Mouse (Mus musculus) intestine, embryonic 15.5 days (tissue): ENCODE results near the gene Zfp672. TPM values are rescaled to one million over a fixed set of nuclear protein-coding genes. Genes with fewer than 3 reads are reported as not detected.
A peak's percentile ranks its signal among the peaks of the same experiment; 100 is the strongest.
"Not testable (repeated sequence)": the region's sequence is repeated elsewhere in the genome, so short reads cannot be mapped to it uniquely, and the experiment has no call there.

Experiments used
- ATAC-seq: fragments of 200-750 bp; cut with Nextera tagmentation; 2 replicates; pipeline ENCODE4 v1.8.0; 2017; ENCODE audit warnings: moderate TSS enrichment, moderate library complexity
- H3K27ac ChIP-seq: fragments of 300-500 bp; sonication (generic); 2 replicates; pipeline ENCODE4 v1.5.1; 2015; ENCODE audit warnings: mild to moderate bottlenecking, inconsistent platforms
- H3K27me3 ChIP-seq: fragments of 300-500 bp; sonication (generic); replicated peaks from 2 replicates; pipeline ENCODE4 v1.6.1; 2015; ENCODE audit warnings: inconsistent platforms
- H3K36me3 ChIP-seq: fragments of 300-500 bp; sonication (generic); 2 replicates; pipeline ENCODE4 v1.6.1; 2015; ENCODE audit warnings: inconsistent platforms
- H3K4me1 ChIP-seq: fragments of 300-500 bp; sonication (generic); replicated peaks from 2 replicates; pipeline ENCODE4 v1.6.1; 2015; ENCODE audit warnings: inconsistent platforms
- H3K4me2 ChIP-seq: fragments of 300-500 bp; sonication (generic); replicated peaks from 2 replicates; pipeline ENCODE4 v1.6.1; 2015; ENCODE audit warnings: mild to moderate bottlenecking, inconsistent platforms
- H3K4me3 ChIP-seq: fragments of 300-500 bp; sonication (generic); replicated peaks from 2 replicates; pipeline ENCODE4 v1.5.1; 2015; ENCODE audit warnings: inconsistent platforms
- H3K9ac ChIP-seq: fragments of 300-500 bp; sonication (generic); 2 replicates; pipeline ENCODE4 v1.6.1; 2015; ENCODE audit warnings: inconsistent platforms
- H3K9me3 ChIP-seq: fragments of 300-500 bp; sonication (generic); 2 replicates; pipeline ENCODE4 v1.6.1; 2016; ENCODE audit warnings: inconsistent platforms
- WGBS: fragments of 180-500 bp; shearing (Covaris S2); methylation state at CpG from one replicate; pipeline ENCODE4 v1.1.7; 2015; 5-methylcytosine and 5-hydroxymethylcytosine counted together
- polyA plus RNA-seq: library from polyadenylated mRNA; unstranded; fragments of >200 nt; fragmentation: Nextera tagmentation; extraction: Ambion mirVana; gene quantifications from 2 replicates; pipeline ENCODE4 v1.2.1, GENCODE M21; 2015

The Zfp672 gene
- polyA plus RNA-seq, result 37.0 and 42.7 TPM in 2 replicates

DNA sequence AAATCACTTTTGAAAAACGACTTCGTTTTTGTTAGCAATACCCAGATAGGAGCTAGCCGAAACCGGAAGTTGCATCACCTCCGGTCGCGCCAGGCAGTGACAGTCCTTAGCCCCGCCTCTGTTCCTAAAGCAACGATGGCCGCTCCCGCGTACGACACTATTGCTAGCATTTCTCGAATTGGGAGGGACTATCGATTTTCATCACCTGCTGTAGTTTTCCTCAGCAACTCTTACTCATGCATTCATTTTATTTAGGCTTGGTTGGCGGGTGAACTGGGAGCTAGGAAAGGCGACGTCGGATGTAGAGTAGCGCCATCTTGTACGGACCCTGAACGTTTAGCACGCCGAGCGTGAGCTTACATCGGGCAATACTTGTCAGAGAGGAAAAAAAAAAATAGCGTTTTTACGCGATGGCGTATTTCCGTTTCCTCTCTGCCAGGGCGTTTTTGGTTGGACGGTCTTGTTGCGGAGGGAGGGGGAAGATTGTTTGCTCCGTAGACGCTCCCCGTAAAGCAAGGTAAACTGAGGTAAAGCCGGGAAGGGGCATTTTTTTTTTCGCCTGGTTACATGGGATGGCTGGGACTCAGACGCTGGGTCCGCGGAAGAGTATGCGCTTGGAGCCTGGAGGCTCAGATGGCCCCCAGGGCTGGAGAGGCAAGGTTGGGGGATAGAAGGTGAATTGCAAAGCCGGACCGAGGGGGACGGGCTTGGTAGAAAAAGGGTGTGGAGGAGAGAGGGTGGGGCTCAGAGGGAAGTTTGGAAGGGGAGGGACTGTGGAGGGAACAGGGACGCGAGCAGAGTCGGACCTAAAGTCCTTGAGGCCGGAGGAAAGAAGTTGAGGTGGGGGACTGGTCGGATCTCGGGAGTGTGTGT is at the start of gene Zfp672, which contains the start of gene Sh3bp5l:
Gene Zfp672 (minus strand): TSS at position 64 of the 873 bp plus-strand sequence.
Gene Sh3bp5l (plus strand): TSS at position 449 of the 873 bp plus-strand sequence.
- Histone ChIP-seq H3K4me3 (peak within 1 kb of the TSS; percentile 73), H3K9me3 (no peaks in the 10 kb centered on the region), H3K9ac (peak within 1 kb of the TSS; percentile 83), H3K4me2 (peak within 1 kb of the TSS; percentile 89), H3K36me3 (peaks cover 12% of the 10 kb centered on the region; the same call in 1 of the 2 replicates), H3K27ac (peak within 1 kb of the TSS; percentile 72), H3K4me1 (peaks cover 25% of the 10 kb centered on the region), H3K27me3 (no peaks in the 10 kb centered on the region)
- ATAC-seq, result peak; percentile 95
- WGBS, result under 1% methylated on average over 52 of the region's 52 CpGs

DNA sequence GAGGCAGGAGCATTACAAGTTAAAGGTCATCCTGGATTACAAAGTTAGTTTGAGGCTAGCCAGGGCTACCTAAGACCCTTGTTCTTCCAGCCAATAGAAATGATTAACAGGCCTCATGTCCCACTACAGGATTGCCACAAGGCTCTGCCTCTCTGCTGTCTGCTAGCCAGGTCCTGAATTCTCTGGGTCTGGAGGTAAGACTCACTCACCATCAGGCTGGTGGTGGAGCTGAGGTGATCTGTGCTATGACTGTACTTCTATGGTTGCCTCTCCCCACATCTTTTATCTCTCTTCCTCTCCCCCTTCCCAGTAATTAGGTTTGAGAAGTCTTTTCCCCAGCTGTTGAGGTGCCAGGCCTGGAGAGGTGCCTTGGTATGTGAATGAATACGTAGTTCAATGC is 49.4 kb upstream of the Zfp672 start:
- no peaks in the 10 kb centered on the region for H3K36me3 ChIP-seq
- H3K9ac ChIP-seq, result peak overlapping the region; percentile 22; the same call in 1 of the 2 replicates
- peak overlapping the region; percentile 51 for H3K27ac ChIP-seq
- H3K27me3 ChIP-seq, result no peaks in the 10 kb centered on the region
- no peak for ATAC-seq
- peak overlapping the region; percentile 48 for H3K4me2 ChIP-seq
- 77% methylated on average over 1 of the region's 1 CpGs for WGBS
- 0 out of 2 replicates have a peak, but pooled peaks cover 4% of the 10 kb centered on the region for H3K4me1 ChIP-seq
- peak overlapping the region; percentile 35 for H3K4me3 ChIP-seq
- no peaks in the 10 kb centered on the region for H3K9me3 ChIP-seq

DNA sequence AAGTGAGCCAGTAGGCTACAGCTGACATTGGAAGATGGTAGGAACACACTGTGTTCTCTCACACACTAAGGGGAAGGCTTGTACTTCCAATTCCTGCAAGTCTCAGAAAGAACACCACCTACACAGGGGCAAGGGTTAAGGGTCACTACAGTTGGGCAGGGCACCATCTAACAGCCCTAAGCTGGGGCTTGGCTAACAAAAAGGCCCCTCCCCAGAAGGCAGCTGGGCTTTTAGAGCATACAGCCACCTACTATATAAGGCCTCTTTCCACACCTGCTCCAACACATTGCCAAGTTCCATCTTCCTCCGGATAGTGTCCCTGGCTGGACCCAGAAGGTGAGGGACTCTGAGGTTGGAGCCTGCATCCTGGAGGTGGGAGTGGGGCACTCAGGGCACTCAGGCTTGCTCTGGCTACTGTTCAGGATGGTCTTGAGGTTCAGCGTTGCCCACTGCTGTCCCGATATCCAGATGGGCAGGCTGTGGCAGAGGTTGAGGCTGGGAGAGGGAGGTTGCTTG is 48.7 kb upstream of the Zfp672 start, which contains the start of gene Lypd8:
Gene Lypd8 (plus strand): TSS at position 281 of the 516 bp plus-strand sequence.
- Histone ChIP-seq H3K27ac (peak within 1 kb of the TSS; percentile 51), H3K9me3 (no peaks in the 10 kb centered on the region), H3K4me3 (peak within 1 kb of the TSS; percentile 35), H3K4me1 (0 out of 2 replicates have a peak, but pooled peaks cover 4% of the 10 kb centered on the region), H3K4me2 (peak within 1 kb of the TSS; percentile 48), H3K9ac (peak within 1 kb of the TSS; percentile 22), H3K36me3 (no peaks in the 10 kb centered on the region), H3K27me3 (no peaks in the 10 kb centered on the region)
- ATAC-seq, result peak; percentile 76
- 71% methylated on average over 3 of the region's 3 CpGs for WGBS

DNA sequence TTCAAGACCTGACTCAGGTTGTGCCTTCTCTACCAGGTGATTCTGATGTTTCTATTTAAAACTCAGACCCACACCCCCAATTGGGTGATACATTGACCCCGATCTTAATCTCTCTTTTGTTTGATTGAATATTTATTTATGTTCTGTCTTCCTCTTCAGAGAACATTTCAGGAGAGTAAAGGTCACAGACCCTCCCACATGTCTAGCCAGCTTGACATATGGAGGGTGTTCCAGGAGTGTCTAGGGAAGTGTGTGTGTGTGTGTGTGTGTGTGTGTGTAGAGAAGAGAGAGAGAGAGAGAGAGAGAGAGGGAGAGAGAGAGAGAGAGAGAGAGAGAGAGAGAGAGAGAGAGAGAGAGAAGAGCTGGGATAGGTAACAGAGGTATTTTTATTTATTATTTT is 47.5 kb upstream of the Zfp672 start:
- H3K9ac ChIP-seq, result no peak overlapping the region
- no peaks in the 10 kb centered on the region for H3K36me3 ChIP-seq
- no peak overlapping the region for H3K4me3 ChIP-seq
- H3K4me2 ChIP-seq, result no peak overlapping the region; the same call in 1 of the 2 replicates
- no peaks in the 10 kb centered on the region for H3K9me3 ChIP-seq
- H3K4me1 ChIP-seq, result 0 out of 2 replicates have a peak, but pooled peaks cover 4% of the 10 kb centered on the region
- no peaks in the 10 kb centered on the region for H3K27me3 ChIP-seq
- H3K27ac ChIP-seq, result peak overlapping the region; percentile 51
- ATAC-seq, result peak; percentile 73
- WGBS, result 20% methylated on average over 1 of the region's 1 CpGs

DNA sequence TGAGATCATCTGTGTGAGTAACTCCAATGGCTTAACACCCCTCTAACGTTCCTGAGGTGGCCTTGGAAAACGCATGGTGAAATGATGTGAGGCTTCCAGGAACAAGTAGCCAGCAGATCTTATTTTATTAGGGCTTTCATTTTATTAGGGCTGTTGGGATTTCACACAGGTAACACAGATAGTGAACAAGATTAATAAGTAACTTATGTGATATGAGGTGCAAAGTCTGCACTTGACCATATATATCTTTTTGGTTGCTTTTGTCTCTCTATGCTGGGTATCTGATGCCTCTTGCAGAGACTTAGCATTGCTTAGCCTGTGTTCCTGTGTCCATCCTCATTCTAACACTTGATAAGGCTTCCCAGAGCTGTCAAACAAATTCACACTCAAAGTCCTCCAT is 47.1 kb upstream of the Zfp672 start:
- 0 out of 2 replicates have a peak, but pooled peaks cover 4% of the 10 kb centered on the region for H3K4me1 ChIP-seq

DNA sequence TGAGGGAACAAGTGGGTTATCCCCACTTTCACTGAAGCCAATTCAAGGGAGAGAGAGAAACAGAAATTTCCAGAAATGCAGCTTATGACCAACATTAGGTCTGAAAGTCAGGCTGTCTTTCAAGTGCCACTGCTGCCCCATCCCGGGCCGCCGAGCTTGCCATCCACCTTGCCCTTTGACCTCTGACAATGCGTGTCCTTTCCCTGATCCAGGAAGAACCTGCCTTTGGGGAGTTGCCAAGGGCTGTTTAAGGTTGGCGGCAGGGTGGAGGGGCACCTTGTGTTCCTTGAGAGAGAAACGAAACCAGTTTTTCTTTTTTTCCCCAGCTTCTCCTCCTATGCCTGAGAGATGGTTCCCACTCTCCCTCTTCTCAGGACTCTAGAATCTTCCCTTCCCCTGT is 36.1 kb upstream of the Zfp672 start:
- H3K27me3 ChIP-seq, H3K27ac ChIP-seq, H3K36me3 ChIP-seq, H3K4me2 ChIP-seq, H3K9me3 ChIP-seq, H3K4me1 ChIP-seq, H3K9ac ChIP-seq, H3K4me3 ChIP-seq: not testable (repeated sequence)
- WGBS, result no CpG with 5 or more reads among the region's 6 CpGs
- peak; percentile 65 for ATAC-seq

More for the DNA sequence above, 47.1 kb upstream of the Zfp672 start:
- no peak overlapping the region for H3K9ac ChIP-seq
- no peaks in the 10 kb centered on the region for H3K36me3 ChIP-seq
- H3K27ac ChIP-seq, result peak overlapping the region; percentile 63
- H3K9me3 ChIP-seq, result no peaks in the 10 kb centered on the region
- 51% methylated on average over 2 of the region's 2 CpGs for WGBS
- H3K4me2 ChIP-seq, result no peak overlapping the region
- H3K4me3 ChIP-seq, result no peak overlapping the region
- peak; percentile 87 for ATAC-seq
- no peaks in the 10 kb centered on the region for H3K27me3 ChIP-seq

DNA sequence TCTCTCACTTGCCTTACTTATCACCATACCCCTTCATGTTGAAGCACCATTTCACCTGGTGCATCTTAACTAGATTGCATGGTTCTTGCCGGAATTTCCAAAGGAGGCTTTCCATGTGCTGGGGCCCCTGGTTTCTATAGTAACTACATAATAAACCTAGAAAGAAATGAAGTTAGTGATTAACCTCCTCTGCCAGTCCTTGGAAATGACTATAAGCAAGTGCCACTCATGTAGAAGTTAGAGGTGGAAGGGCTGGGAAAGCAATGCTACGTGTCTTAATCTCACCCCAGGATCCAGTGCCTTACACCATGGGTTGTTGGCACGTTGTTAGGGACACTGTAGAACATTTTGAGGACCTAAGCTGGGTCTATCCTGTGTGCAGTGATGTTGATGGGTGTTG is 34.3 kb upstream of the Zfp672 start:
- H3K9me3 ChIP-seq, result no peaks in the 10 kb centered on the region
- no peaks in the 10 kb centered on the region for H3K36me3 ChIP-seq
- H3K4me2 ChIP-seq, result peak overlapping the region; percentile 35; the same call in 1 of the 2 replicates
- H3K4me1 ChIP-seq, result no peaks in the 10 kb centered on the region; the same call in 1 of the 2 replicates
- peak; percentile 59 for ATAC-seq
- 48% methylated on average over 3 of the region's 3 CpGs for WGBS
- H3K4me3 ChIP-seq, result no peak overlapping the region
- H3K27me3 ChIP-seq, result no peaks in the 10 kb centered on the region
- no peak overlapping the region for H3K9ac ChIP-seq
- peak overlapping the region; percentile 84 for H3K27ac ChIP-seq

DNA sequence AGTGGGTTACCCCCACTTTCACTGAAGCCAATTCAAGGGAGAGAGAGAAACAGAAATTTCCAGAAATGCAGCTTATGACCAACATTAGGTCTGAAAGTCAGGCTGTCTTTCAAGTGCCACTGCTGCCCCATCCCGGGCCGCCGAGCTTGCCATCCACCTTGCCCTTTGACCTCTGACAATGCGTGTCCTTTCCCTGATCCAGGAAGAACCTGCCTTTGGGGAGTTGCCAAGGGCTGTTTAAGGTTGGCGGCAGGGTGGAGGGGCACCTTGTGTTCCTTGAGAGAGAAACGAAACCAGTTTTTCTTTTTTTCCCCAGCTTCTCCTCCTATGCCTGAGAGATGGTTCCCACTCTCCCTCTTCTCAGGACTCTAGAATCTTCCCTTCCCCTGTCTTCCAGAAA is 32.4 kb upstream of the Zfp672 start:
- H3K4me2 ChIP-seq, H3K9ac ChIP-seq, H3K9me3 ChIP-seq, H3K36me3 ChIP-seq, H3K4me3 ChIP-seq, H3K4me1 ChIP-seq, H3K27me3 ChIP-seq: not testable (repeated sequence)
- H3K27ac ChIP-seq, result 0 out of 2 replicates have a peak overlapping the region, but pooled peaks have one; percentile 36
- WGBS, result no CpG with 5 or more reads among the region's 6 CpGs
- peak; percentile 42 for ATAC-seq

DNA sequence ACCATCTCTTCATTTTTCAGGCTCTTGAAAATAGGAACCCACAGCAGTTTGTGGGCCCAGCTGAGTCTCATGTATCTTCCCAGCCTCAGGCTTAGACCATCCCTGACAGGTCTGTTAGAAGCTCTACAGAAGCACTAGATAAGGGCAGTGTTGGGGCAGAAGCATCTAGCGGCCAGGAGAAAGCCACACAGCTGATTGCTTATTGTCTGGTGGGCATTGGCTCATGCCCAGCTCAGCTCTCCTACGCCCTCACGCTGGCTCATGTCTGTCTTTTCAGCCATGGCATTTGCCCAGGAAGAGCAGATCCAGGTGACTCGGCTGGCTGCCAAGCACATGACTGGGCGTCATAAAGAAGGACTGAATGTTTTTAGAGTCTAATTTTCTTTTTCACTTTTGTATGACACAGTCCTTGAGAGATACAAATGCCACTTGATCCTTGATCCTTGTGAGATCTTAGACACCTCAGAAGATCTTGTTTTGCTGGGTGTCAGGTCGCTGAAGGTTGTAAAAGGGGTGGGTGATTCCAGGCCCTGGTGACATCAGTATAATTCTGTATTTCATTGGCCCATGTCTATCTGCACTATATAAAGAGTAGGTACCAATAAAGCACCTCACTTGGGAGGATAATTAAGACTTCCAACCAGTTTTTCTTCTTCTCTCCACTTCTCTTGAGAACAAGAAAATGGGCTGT is 27.9 kb upstream of the Zfp672 start:
- Histone ChIP-seq H3K27ac (peak overlapping the region; percentile 62), H3K9ac (no peak overlapping the region), H3K4me1 (peaks cover 4% of the 10 kb centered on the region; the same call in 1 of the 2 replicates), H3K4me2 (no peak overlapping the region), H3K4me3 (no peak overlapping the region), H3K9me3 (no peaks in the 10 kb centered on the region), H3K27me3 (no peaks in the 10 kb centered on the region), H3K36me3 (no peaks in the 10 kb centered on the region)
- 75% methylated on average over 6 of the region's 6 CpGs for WGBS
- peak; percentile 57 for ATAC-seq

DNA sequence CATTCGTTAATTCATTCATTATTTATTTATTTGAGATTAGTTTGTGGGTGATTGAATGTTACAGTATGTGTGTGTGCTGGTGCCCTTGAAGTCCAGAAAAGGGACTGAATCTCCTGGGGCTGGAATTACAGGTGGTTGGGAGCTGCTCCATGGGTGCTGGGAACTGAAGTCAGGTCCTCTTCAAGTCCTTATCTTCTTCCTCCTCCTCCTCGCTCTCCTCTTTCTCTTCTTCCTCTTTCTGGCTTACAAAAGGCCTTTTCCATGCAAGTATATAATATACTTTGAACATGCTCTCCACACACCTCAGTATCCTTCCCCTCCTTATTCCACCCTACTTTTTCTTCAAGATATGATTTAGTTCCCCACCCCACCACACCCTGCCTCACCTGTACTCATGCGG is 26.9 kb upstream of the Zfp672 start:
- H3K36me3 ChIP-seq, result no peaks in the 10 kb centered on the region
- H3K9me3 ChIP-seq, result no peaks in the 10 kb centered on the region

DNA sequence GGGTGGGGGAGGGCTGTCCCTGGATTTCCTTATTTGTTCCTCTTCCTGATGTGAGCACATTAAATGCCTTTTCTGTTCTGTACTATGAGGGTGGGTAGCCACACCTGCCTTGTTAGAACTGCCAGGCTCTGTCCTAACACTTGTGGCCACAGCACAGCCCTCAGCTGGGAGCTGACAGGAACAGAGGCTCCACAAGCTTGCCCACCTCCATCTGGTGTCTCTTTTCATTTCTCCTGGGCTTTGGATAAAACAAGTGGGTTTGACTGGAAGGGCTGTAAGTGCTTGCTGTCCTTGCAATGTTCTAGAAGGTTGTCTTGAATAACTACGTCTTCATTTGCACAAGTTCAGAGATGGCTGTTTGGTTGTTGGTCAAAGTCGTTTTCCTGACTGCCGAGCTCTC is 24.8 kb upstream of the Zfp672 start:
- no peak overlapping the region for H3K27ac ChIP-seq
- no peaks in the 10 kb centered on the region for H3K36me3 ChIP-seq
- H3K4me1 ChIP-seq, result peaks cover 4% of the 10 kb centered on the region; the same call in 1 of the 2 replicates
- WGBS, result 72% methylated on average over 3 of the region's 3 CpGs
- no peak overlapping the region for H3K4me3 ChIP-seq
- no peak for ATAC-seq
- H3K9ac ChIP-seq, result no peak overlapping the region
- no peaks in the 10 kb centered on the region for H3K27me3 ChIP-seq
- no peak overlapping the region for H3K4me2 ChIP-seq
- H3K9me3 ChIP-seq, result no peaks in the 10 kb centered on the region

More for the DNA sequence above, 26.9 kb upstream of the Zfp672 start:
- Histone ChIP-seq H3K27ac (no peak overlapping the region), H3K4me1 (peaks cover 4% of the 10 kb centered on the region; the same call in 1 of the 2 replicates), H3K4me2 (no peak overlapping the region), H3K27me3 (no peaks in the 10 kb centered on the region), H3K4me3 (no peak overlapping the region), H3K9ac (no peak overlapping the region)
- WGBS, result 90% methylated on average over 3 of the region's 3 CpGs
- ATAC-seq, result no peak

DNA sequence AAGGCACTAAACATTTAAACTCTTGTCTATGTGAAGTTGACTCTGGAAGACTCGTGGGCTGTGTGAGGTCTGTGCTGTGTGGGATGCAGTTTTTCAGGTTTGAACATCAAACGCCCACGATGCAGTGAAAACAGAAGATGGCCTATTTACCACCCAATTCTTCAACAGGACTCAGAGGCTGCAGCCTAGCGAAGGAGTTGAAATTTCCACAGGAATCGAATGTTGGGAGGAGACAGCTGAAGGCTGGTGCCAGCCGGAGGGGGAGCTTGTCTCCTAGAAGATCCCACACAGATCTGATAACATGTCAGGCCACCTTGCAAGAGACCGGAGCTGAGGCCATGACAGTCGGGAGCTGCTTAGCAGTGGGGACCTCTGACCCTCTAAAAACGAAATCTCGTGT is 24.3 kb upstream of the Zfp672 start:
- 58% methylated on average over 10 of the region's 10 CpGs for WGBS
- H3K36me3 ChIP-seq, result no peaks in the 10 kb centered on the region
- no peak for ATAC-seq
- no peaks in the 10 kb centered on the region for H3K9me3 ChIP-seq
- no peak overlapping the region for H3K4me2 ChIP-seq
- H3K9ac ChIP-seq, result no peak overlapping the region
- H3K4me1 ChIP-seq, result peaks cover 4% of the 10 kb centered on the region; the same call in 1 of the 2 replicates
- H3K27me3 ChIP-seq, result no peaks in the 10 kb centered on the region
- H3K27ac ChIP-seq, result no peak overlapping the region
- H3K4me3 ChIP-seq, result no peak overlapping the region
